Comparison of ENCODE assay signal across 7 mouse cellular contexts in the genomic region with DNA sequence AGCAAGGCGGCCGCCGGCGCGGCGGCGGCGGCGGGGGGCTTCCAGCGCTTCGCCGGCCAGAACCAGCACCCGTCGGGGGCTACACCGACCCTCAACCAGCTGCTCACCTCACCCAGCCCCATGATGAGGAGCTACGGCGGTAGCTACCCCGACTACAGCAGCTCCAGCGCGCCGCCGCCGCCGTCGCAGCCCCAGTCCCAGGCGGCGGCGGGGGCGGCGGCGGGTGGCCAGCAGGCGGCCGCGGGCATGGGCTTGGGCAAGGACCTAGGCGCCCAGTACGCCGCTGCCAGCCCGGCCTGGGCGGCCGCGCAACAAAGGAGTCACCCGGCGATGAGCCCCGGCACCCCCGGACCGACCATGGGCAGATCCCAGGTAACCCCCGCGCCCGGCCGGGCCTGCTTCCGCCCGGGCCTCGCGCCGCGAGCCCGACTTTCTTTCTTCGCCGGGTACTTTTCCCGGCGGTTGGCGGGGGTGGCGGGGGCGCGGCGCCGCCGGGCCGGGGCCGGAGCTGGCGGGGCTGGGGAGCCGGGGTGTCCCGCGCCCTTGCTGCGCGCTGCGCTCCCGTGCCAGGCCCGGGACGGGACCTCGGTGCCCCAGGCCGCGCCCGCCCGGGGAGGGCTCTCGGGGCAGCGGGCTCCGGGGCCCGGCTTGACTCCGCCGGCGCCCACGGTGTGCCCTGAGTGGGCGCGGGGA. TPM values are rescaled to one million over a fixed set of nuclear protein-coding genes. Genes with fewer than 3 reads are reported as not detected.
DNase-seq lines count a peak whose midpoint lies in the region; ATAC-seq and TF ChIP-seq lines count a peak whose summit lies in the region.

No protein-coding gene starts in this region.

- H3K36me3 ChIP-seq in embryonic facial prominence, embryonic 10.5 days (replicated peaks): no peaks in the 10 kb centered on the region
- H3K36me3 ChIP-seq in heart, embryonic 11.5 days (ENCODE audit: control insufficient read depth, insufficient read depth, low read length): no peaks in the 10 kb centered on the region
- no peaks in the 10 kb centered on the region for H3K36me3 ChIP-seq in kidney, postnatal 0 days (ENCODE audit: insufficient read depth, low read length)
- no peaks in the 10 kb centered on the region for H3K36me3 ChIP-seq in macrophage (ENCODE audit: inconsistent target)

- peaks cover 47% of the 10 kb centered on the region for H3K79me2 ChIP-seq in macrophage (ENCODE audit: inconsistent target)

- peaks cover 54% of the 10 kb centered on the region for H3K4me1 ChIP-seq in embryonic facial prominence, embryonic 10.5 days
- H3K4me1 ChIP-seq in heart, embryonic 11.5 days (ENCODE audit: control insufficient read depth, insufficient read depth, low read length): peaks cover 19% of the 10 kb centered on the region
- peaks cover 14% of the 10 kb centered on the region for H3K4me1 ChIP-seq in kidney, postnatal 0 days (replicated peaks; ENCODE audit: insufficient read depth, low read length)

- TF ChIP-seq CTCF in kidney, postnatal 0 days (IDR thresholded peaks at IDR 0.05; ENCODE audit: low read depth): no peak

- no peaks in the 10 kb centered on the region for H3K27me3 ChIP-seq in embryonic facial prominence, embryonic 10.5 days (replicated peaks; ENCODE audit: low read depth, poor library complexity, severe bottlenecking)
- no peaks in the 10 kb centered on the region for H3K27me3 ChIP-seq in heart, embryonic 11.5 days (ENCODE audit: control insufficient read depth, insufficient read depth, low read length)
- H3K27me3 ChIP-seq in kidney, postnatal 0 days (ENCODE audit: insufficient read depth, low read length): no peaks in the 10 kb centered on the region

- peak overlapping the region; percentile 97 for H3K4me3 ChIP-seq in embryonic facial prominence, embryonic 10.5 days
- H3K4me3 ChIP-seq in heart, embryonic 11.5 days (ENCODE audit: low read depth, low read length): peak overlapping the region; percentile 78
- peak overlapping the region; percentile 92 for H3K4me3 ChIP-seq in kidney, postnatal 0 days (replicated peaks; ENCODE audit: low read depth, low read length)
- peak overlapping the region; percentile 68 for H3K4me3 ChIP-seq in macrophage (ENCODE audit: inconsistent target)

- H3K9ac ChIP-seq in heart, embryonic 11.5 days (ENCODE audit: low read depth, low read length): peak overlapping the region; percentile 99
- peak overlapping the region; percentile 95 for H3K9ac ChIP-seq in kidney, postnatal 0 days (ENCODE audit: low read depth, low read length)

- WGBS in embryonic facial prominence, embryonic 10.5 days: under 1% methylated on average over 95 of the region's 95 CpGs
- WGBS in heart, embryonic 11.5 days (ENCODE audit: insufficient replicate concordance): 0% methylated on average over 30 of the region's 95 CpGs
- WGBS in kidney, postnatal 0 days: under 1% methylated on average over 62 of the region's 95 CpGs
- WGBS in macrophage (ENCODE audit: missing documents): 0% methylated on average over 57 of the region's 95 CpGs

- ATAC-seq in heart, embryonic 11.5 days (replicated peaks; ENCODE audit: insufficient number of reproducible peaks, low FRiP score, low TSS enrichment): peak; percentile 42; the same call in 1 of the 2 replicates
- peak; percentile 23 for ATAC-seq in kidney, postnatal 0 days (replicated peaks; ENCODE audit: low FRiP score, low read depth)

- DNase-seq in CD8-positive naive resting alpha-beta T cell, adult 2 months (ENCODE audit: low read depth in 2 of 2, low spot score in 2 of 2): peak; percentile 45 to 51
- peak; percentile 56 for DNase-seq in T-cell, adult 2 months (ENCODE audit: low spot score)
- DNase-seq in embryonic facial prominence, embryonic 10.5 days (ENCODE audit: low spot score): peak; percentile 64
- no peak for DNase-seq in kidney, postnatal 0 days (ENCODE audit: low spot score)
- DNase-seq in spleen, postnatal 36 days (ENCODE audit: low spot score in 2 of 2): peak; percentile 60 to 61

- H3K4me2 ChIP-seq in heart, embryonic 11.5 days: peak overlapping the region; percentile 87
- H3K4me2 ChIP-seq in kidney, postnatal 0 days (ENCODE audit: low read length): peak overlapping the region; percentile 68

- no peaks in the 10 kb centered on the region for H3K9me3 ChIP-seq in embryonic facial prominence, embryonic 10.5 days
- H3K9me3 ChIP-seq in heart, embryonic 11.5 days (replicated peaks; ENCODE audit: control insufficient read depth, low read length): no peaks in the 10 kb centered on the region
- H3K9me3 ChIP-seq in kidney, postnatal 0 days (replicated peaks; ENCODE audit: low read length): no peaks in the 10 kb centered on the region

- H3K27ac ChIP-seq in embryonic facial prominence, embryonic 10.5 days (replicated peaks): peak overlapping the region; percentile 100
- H3K27ac ChIP-seq in heart, embryonic 11.5 days (ENCODE audit: low read depth, low read length): peak overlapping the region; percentile 99
- H3K27ac ChIP-seq in kidney, postnatal 0 days: peak overlapping the region; percentile 100
- H3K27ac ChIP-seq in macrophage: no peak overlapping the region; the same call in 1 of the 2 replicates

RNA-seq across cellular contexts. Expression of a gene that starts 2.1 kb away (rescaled TPM):
- 12.4 and 12.7 TPM in 2 replicates for polyA plus RNA-seq in embryonic facial prominence, embryonic 10.5 days (2016; fragmentation: Nextera tagmentation; extraction: Ambion mirVana)
- polyA plus RNA-seq in heart, embryonic 11.5 days (2014; fragmentation: Nextera tagmentation; extraction: Ambion mirVana): 7.4 and 8.2 TPM in 2 replicates
- 9.2 and 10.1 TPM in 2 replicates for polyA plus RNA-seq in kidney, postnatal 0 days (2015; fragmentation: Nextera tagmentation; extraction: Ambion mirVana)
- total RNA-seq in macrophage (2018; cell fraction: chromatin; rRNA removed): 100 to 1,000 TPM in 6 of 26 experiments, 10 to 100 TPM in 20; 42.1 to 119 (median 94.4) TPM
- 10 to 100 TPM; 25.7 to 42.5 (median 34.5) TPM for total RNA-seq in macrophage (2018; cell fraction: cytosol; rRNA removed)
- 10 to 100 TPM; 32.0 to 99.6 (median 62.3) TPM for total RNA-seq in macrophage (2018; cell fraction: nucleus; rRNA removed)
- polyA plus RNA-seq in macrophage (2018): 17.4 to 20.1 TPM (median 19.8 TPM) in 3 replicates
